Mouse (Mus musculus): Measurements from ENCODE around the gene Lsamp.
A peak's percentile ranks its signal among the peaks of the same experiment; 100 is the strongest.

The Lsamp gene

DNA sequence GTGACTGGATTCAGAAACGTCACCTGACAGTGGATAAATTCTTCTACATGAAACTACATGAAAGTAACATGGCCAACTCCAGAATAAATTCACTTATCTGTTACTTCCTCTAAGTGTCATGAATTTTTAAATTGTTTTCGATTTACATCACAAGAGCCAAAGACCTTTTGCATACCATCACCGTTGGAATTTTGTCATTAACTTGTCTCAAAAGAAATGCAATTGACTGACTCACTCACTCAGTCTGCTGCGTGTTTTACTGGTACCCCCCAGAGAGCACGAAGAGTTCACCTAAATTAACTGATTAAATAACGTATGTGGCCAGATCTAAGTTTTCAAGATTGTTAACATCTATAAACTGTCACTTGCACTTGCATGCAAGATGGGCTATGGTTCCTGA lies 672.7 kb downstream of the Lsamp start:
- DNase-seq (ENCODE audit: low spot score in 2 of 2): no peak

DNA sequence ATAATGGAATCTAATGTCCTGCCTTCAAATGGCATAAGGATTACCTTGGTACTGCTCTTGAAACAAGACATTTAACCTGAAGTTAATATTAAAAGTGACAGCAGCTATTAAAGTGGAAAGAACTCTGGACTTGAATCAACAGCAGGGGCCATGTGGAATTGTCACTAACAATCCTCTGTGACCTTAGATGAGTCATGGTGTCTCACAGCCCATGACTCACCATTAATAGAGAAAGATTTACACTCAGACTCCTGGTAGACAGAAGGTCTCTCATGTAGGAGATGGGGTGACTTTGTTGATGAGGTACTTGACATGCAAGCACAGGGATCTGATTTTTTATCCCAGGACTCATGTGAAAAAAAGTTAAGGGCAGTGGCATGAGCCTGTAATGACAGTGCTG lies 701.4 kb downstream of the Lsamp start:
- DNase-seq (ENCODE audit: low spot score in 2 of 2): no peak

DNA sequence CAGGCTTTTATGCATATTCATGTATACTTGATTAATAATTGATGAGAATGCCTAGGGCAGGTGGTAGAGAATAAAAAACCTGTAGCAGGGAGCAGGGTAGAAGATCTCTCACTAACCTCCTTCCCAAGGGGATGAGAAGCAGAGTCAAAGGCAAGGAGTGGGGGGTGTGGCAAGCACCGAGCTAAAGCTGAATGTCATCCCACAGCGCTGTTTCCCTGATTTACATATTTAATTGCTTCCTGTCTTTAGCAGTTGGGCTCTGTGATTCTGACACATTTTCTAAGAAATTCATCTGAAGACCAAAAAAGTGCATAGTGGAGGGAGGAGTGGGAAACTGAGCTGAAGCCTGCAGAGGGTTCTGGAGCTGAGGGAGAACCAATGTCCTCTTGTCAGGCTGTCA lies 708.1 kb downstream of the Lsamp start:
- peak; percentile 10 to 22 for DNase-seq (ENCODE audit: low spot score in 2 of 2)

DNA sequence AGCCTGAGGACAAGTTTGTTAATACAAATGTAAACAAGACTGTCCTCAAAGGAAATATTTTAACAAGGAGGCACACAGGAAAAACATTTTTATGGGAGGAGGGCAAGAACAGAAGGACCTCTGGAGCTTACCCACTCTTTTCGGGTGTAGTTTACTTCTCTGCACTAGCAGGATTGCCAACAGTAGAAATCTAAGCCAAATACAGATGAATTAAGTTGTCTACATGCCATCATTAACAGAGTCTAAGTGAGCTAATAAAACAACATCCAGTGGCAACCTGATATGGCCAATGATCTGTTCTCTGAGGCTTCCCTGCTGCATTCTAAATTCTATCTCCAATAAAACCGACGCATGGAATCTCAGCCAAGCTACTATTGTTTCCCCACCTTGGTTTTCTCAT lies 713.1 kb downstream of the Lsamp start:
- no peak for DNase-seq (ENCODE audit: low spot score in 2 of 2)

- no peak for DNase-seq (ENCODE audit: low spot score in 2 of 2)
Observed at GRCm38 (mm10) chr16:40708558-40708957, 724.4 kb downstream of the Lsamp start.

GRCm38 (mm10) chr16:40709574-40709973 lies 725.4 kb downstream of the Lsamp start:
- DNase-seq (ENCODE audit: low spot score in 2 of 2): no peak

DNA sequence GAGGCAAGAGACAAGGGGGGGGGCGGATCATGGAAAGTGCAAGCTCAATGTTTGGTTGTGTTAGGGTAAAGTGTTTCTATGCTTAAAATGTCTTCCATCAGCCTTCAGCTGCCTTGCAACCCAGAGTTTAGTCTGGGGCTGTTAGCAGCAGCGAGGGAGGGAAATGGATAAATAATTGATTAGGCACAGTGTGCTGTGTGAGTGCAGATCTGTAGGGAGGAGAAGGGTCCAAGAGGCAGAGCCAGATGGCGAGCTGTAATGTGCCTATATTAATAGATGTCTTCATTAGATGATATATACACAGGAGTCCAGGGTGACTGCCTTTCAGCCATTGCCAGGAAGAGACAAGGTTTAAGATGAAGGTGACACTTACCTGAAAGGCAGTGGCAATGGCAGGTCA lies 725.9 kb downstream of the Lsamp start:
- no peak for DNase-seq (ENCODE audit: low spot score in 2 of 2)

GRCm38 (mm10) chr16:40710491-40710890 lies 726.3 kb downstream of the Lsamp start:
- DNase-seq (ENCODE audit: low spot score in 2 of 2): no peak

GRCm38 (mm10) chr16:40713725-40714124 lies 729.6 kb downstream of the Lsamp start:
- no peak for DNase-seq (ENCODE audit: low spot score in 2 of 2)

GRCm38 (mm10) chr16:40739015-40739414 lies 754.9 kb downstream of the Lsamp start:
- peak; percentile 67 to 72 for DNase-seq (ENCODE audit: low spot score in 2 of 2)

DNA sequence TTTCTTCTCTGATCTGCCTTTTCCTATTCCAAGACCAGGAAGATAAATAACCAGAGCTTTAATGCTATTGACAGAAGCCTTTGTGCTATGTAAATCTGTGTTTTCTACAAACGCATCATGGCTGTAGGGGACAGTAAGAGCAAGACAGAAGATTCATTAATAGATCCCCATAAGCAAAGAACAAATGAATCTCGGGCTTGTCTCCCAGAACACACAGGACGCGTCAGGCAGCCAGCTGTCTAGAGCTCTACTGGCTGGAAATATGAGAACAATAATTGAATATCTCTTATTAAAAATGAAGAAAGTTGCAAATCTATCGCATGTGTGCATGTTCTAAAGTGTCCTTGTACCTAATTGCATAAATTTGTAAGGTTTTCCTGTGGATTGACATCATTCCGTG lies 755.6 kb downstream of the Lsamp start:
- no peak for DNase-seq (ENCODE audit: low spot score in 2 of 2)

DNA sequence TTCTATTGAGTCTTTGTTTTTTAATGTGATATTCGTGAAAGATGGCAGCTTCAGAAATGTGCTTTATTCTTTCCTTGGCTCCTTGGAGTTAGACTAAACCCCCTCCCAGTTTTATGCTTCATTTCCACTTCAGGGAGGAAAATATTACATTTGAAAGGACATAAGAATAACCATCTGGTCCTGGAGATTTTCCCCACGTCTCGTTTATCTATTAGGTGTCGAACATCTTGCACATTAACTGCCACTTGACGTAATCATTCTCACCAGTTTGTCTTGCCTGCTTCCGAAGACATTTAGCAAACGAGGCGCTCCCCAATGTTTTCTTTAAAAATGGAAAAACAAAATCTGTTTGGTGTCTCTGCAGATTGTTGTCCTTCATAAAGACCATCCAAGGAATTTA lies 756.1 kb downstream of the Lsamp start:
- DNase-seq (ENCODE audit: low spot score in 2 of 2): no peak

DNA sequence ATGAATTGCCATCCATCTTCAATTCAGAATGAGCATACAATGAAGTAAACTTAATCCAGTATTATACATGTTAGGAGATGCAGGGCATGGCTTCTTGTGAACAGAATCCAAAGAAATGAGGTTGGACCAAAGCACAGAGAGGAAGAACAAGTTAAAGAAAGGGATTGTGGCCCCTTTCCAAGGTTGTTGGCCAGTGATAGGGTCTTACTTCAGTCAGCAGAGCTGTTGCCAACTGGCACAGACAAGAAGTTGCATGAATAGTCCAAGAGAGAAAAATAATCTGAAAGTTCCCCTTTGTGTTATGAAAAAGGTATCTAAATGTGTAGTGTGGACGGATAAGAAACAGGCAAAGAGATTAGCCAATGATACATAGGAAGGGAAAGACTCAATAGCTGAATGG lies 843.0 kb downstream of the Lsamp start:
- no peak for DNase-seq (ENCODE audit: low spot score in 2 of 2)

DNA sequence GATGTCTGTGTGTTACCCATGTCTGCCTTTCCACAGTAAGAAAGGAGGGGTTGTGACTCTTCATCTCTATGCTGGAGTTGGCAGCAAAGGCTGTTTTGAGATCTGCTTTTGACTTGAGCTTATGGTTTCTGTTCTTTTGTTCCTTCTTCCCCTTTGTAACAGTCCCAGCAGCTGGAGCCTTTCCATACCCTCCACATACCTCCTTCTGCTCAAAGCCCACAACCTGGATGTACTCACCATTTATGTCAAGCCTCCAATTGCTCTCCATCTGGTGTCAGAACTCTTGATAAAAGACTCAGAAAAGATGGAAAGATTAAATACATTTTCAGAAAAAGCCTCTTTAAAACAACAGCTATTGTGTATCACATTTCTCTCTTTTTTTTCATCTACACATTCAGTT lies 847.4 kb downstream of the Lsamp start:
- DNase-seq (ENCODE audit: low spot score in 2 of 2): no peak

DNA sequence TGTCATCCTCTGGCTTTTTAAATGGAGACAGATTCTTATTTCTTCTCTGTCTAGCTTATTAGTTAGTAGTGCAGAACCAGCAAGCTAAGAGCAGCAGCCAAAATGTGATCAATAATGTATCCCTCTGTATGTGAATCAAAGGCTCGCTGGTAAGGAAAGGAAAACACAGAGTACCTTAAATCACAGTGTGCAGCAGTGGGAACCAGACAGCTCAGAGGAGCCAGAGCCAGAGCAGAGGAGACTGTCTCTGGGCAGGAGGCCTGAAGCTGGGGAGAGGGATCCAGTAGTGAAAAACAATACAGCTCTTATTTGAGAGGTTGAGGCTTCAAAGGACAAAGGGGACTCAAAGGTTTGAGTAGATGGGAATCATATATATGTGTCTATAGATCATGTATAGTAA lies 857.6 kb downstream of the Lsamp start:
- DNase-seq (ENCODE audit: low spot score in 2 of 2): no peak

GRCm38 (mm10) chr16:40866733-40867132 lies 882.6 kb downstream of the Lsamp start:
- no peak for DNase-seq (ENCODE audit: low spot score in 2 of 2)

DNA sequence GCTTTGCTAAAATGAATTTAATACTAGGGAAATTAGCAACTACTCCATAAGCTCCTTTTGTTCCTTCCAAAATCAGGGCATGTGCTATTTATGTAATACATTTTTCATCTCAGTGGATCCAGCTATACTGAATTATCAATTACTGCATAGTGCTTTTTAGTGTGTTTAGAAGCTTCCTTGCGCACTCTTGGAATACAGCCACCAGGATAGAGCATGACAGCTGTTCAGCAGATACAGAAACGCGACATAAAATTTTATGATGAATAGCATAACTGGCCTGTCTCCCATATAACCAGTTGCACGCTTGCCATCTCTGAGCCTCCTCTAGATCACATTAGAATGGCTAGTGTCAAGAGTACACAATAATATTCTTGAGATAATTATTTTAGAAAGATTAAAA lies 894.1 kb downstream of the Lsamp start:
- peak; percentile 23 to 51 for DNase-seq (ENCODE audit: low spot score in 2 of 2)

DNA sequence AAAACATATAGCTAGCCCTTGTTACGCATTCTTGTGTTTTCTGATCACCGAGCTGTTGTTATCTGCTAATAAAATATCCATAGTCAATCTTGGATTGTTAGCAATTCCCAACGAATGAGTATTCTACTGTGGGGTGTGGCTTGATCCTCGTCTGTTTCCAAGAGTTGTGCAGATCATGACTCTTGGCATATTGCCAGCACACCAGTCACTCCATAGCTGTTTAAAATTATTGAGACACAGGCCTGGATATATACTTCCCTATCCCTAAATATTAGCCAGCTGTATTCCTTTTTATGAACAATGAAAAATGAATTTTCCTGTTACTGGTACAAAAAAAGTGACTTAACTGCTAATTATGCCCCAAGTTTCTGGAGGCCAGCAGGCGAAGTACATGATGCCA lies 897.8 kb downstream of the Lsamp start:
- DNase-seq (ENCODE audit: low spot score in 2 of 2): no peak

DNA sequence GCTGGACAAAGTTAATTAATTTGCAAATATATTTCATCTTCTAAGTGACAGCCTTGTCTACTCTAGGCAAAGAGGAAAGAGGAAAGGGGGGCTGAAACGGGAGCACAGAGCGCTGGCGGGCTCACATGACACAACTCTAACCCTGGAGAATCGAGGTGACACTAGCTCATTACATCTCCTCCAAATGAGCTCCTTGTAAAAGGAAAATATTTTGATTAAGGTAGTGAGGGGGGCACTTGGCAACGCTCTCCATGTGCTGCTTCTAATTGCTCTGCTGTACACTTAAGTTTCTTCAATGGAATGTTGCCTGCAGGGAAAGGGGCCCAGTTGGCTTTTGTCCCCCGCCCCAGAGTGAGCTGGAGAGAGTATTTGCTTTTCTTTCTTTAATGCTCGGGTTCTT lies 907.2 kb downstream of the Lsamp start:
- no peak for DNase-seq (ENCODE audit: low spot score in 2 of 2)

DNA sequence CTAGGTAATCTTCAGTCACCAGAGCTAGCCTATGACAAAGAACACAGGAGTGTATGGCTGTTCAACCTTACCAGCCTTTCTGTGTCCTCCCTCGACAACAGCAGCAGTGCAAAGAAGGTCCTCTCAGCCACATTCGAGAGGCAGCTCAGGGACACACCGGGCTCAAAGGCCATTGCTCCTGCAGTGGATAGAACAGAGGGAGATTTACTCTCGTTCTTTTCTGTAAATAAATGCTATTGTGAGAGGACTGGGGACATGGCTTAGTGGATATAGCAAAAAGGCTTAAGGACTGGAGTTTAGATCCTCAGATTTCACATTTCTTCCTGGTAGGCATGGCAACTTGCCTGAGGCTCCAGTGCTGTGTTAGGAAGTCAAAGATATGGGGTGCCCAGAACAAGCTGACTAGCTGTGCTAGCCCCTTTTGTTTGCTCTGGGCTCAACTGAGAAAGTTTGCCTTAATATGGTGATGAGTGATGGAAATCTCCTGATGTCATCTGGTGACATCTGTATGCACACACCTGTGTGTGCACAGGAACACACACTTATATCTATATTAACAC lies 913.7 kb downstream of the Lsamp start:
- no peak for DNase-seq (ENCODE audit: low spot score in 2 of 2)

DNA sequence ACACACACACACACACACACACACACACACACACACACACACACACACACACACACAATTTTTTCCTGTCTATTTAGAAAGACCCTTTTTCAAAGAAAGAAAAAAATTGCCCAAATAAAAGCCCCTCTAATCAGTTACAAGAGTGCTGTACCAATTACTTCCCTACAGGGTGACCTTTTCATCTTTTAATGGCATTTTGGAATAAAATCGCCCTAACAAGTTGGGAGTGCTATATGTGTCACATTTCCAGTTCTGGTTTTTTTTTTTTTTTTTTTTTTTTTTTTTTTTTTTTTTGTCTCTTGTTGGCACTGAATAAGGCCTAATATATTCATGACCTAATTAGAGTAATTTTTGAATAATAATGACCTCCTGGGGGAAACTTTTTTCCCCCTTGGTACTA lies 923.7 kb downstream of the Lsamp start:
- DNase-seq (ENCODE audit: low spot score in 2 of 2): no peak

DNA sequence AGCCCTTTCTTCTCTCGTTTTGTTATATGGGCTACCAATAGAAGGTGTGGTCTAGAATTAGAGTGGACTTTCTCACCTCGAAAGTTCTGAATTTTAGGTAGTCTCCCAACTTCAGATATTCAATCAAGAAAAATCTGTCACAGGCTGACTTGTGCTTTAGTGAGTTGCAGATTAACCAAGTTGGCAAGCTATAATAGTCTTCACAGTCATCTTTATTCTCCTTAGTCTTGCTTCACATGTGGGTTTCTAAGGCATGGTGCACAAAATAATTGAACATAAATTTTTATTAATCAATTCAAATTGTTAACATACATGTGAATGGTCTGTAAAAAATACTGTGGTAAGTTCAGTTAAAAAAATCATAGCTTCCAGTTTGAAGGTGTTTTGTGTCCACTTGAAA lies 930.0 kb downstream of the Lsamp start:
- DNase-seq (ENCODE audit: low spot score in 2 of 2): no peak

- no peak for DNase-seq (ENCODE audit: low spot score in 2 of 2)
Observed at GRCm38 (mm10) chr16:40930596-40930995, 946.4 kb downstream of the Lsamp start.

DNA sequence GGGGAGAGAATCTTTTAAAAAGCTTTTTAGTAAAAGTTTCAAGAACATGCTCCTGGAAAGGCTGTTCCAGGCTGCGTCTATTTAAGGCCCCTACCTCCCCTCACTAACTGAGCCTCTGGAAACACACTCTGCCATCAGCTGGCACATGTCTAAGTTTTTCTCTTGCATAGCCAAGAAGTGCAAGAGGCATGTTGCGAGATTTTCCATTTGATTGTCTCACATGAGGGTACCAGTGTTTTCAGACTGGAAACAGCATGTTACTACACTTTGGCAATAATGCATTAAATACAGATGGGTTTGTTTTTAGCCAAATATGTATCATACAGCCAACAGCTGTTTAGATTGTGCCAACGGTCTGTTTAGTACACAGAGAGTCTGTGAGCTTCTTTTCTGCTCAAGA lies 958.1 kb downstream of the Lsamp start:
- no peak for DNase-seq (ENCODE audit: low spot score in 2 of 2)

- no peak for DNase-seq (ENCODE audit: low spot score in 2 of 2)
Observed at GRCm38 (mm10) chr16:40945834-40946233, 961.7 kb downstream of the Lsamp start.

Measured in frontal cortex, postnatal 36 days (tissue).